Mouse (Mus musculus) heart, embryonic 10.5 days (tissue): ENCODE results near the gene Gm14434. TPM values are rescaled to one million over a fixed set of nuclear protein-coding genes. Genes with fewer than 3 reads are reported as not detected.
"Not testable (repeated sequence)": the region's sequence is repeated elsewhere in the genome, so short reads cannot be mapped to it uniquely, and the experiment has no call there.

Experiments used
- DNase-seq: peaks from one replicate; pipeline ENCODE4 v3.0.0-alpha.2; 2017; ENCODE audit warnings: low spot score
- H3K27ac ChIP-seq: fragments of 300-500 bp; sonication (generic); 2 replicates; pipeline ENCODE4 v1.5.1; 2016; ENCODE audit warnings: mild to moderate bottlenecking
- H3K27me3 ChIP-seq: fragments of 300-500 bp; sonication (generic); 2 replicates; pipeline ENCODE4 v1.6.1; 2016; ENCODE audit warnings: mild to moderate bottlenecking; ENCODE audit not compliant: poor library complexity, insufficient read depth, severe bottlenecking
- H3K36me3 ChIP-seq: fragments of 300-500 bp; sonication (generic); 2 replicates; pipeline ENCODE4 v1.6.1; 2016; ENCODE audit warnings: mild to moderate bottlenecking, moderate library complexity
- H3K4me1 ChIP-seq: fragments of 300-500 bp; sonication (generic); 2 replicates; pipeline ENCODE4 v1.6.1; 2016; ENCODE audit warnings: mild to moderate bottlenecking
- H3K4me3 ChIP-seq: fragments of 300-500 bp; sonication (generic); 2 replicates; pipeline ENCODE4 v1.5.1; 2016; ENCODE audit warnings: mild to moderate bottlenecking, moderate library complexity
- H3K9me3 ChIP-seq: fragments of 300-500 bp; sonication (generic); 2 replicates; pipeline ENCODE4 v1.6.1; 2016; ENCODE audit warnings: mild to moderate bottlenecking, moderate library complexity
- WGBS: fragments of 180-500 bp; shearing (Covaris S2); methylation state at CpG from one replicate; pipeline ENCODE4 v1.1.7; 2016; 5-methylcytosine and 5-hydroxymethylcytosine counted together
- polyA plus RNA-seq: library from polyadenylated mRNA; unstranded; fragments of >200 nt; fragmentation: Nextera tagmentation; extraction: Ambion mirVana; gene quantifications from 2 replicates; pipeline ENCODE4 v1.2.1, GENCODE M21; 2016

Gm14434 gene
- 1.9 TPM in 1 of 2 replicates, not detected in the other for polyA plus RNA-seq

DNA sequence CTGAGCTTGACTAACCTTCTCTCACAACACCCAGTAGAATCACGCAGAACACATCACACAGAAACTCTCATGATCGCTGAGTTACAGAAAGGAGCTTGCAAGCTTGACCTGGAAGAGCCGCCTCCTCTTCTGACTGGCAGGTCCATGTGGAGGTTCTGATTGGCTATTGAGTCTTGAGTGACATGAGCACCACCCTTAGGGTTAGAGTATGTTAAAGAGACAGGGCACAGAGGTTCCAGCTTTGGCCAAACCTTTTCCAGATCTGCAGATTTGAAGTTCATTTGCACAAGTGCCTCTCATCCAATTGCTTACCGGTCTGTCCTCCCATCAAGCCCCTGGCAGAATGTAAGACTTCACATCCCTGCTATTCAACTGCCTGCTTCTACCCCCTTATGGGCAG, at the start of gene Gm14434:
TSS of gene Gm14434 (minus strand) at position 101 of the 400 bp plus-strand sequence.
- WGBS: no CpG with 5 or more reads among the region's 4 CpGs
- H3K36me3 ChIP-seq, H3K4me1 ChIP-seq, H3K9me3 ChIP-seq, H3K27me3 ChIP-seq, H3K4me3 ChIP-seq, H3K27ac ChIP-seq, DNase-seq: not testable (repeated sequence)

GRCm38 (mm10) chr2:176520756-176521155, 34.2 kb upstream of the Gm14434 start, which contains the start of gene Zfp967:
TSS of gene Zfp967 (plus strand) at chr2:176521056.
- H3K9me3 ChIP-seq, H3K4me1 ChIP-seq, H3K27ac ChIP-seq, DNase-seq, H3K36me3 ChIP-seq, H3K27me3 ChIP-seq, H3K4me3 ChIP-seq: not testable (repeated sequence)
- WGBS: no CpG with 5 or more reads among the region's 9 CpGs

DNA sequence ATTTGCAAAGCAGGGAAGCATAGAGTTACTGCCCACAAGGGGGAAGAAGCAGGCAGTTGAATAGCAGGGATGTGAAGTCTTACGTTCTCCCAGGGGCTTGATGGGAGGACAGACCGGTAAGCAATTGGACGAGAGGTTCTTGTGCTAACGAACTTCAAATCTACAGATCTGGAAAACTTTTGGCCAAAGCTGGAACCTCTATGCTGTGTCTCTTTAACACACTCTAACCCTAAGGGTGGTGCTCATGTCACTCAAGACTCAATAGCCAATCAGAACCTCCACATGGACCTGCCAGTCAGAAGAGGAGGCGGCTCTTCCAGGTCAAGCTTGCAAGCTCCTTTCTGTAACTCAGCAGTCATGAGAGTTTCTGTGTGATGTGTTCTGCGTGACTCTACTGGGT, 63.3 kb downstream of the Gm14434 start, which contains the start of gene Gm14435:
TSS of gene Gm14435 (plus strand) at position 301 of the 400 bp plus-strand sequence.
- H3K4me1 ChIP-seq, DNase-seq, H3K4me3 ChIP-seq, H3K27ac ChIP-seq, H3K9me3 ChIP-seq, H3K27me3 ChIP-seq, H3K36me3 ChIP-seq: not testable (repeated sequence)
- WGBS: no CpG with 5 or more reads among the region's 6 CpGs

Other genes starting within 250 kb of the Gm14434 start
- gene Gm11009, start 167.3 kb downstream of the Gm14434 start, polyA plus RNA-seq: not detected in 2 replicates
- gene Gm14435, start 63.2 kb downstream of the Gm14434 start, polyA plus RNA-seq: 15.3 and 16.7 TPM in 2 replicates
- gene Zfp967, start 34.3 kb upstream of the Gm14434 start, polyA plus RNA-seq: not detected in 2 replicates
- 8.9 and 11.1 TPM in 2 replicates for gene Gm14308, start 149.6 kb upstream of the Gm14434 start, polyA plus RNA-seq
- 11.5 and 11.7 TPM in 2 replicates for gene Zfp973, start 183.7 kb upstream of the Gm14434 start, polyA plus RNA-seq
- gene Gm14305, start 221.5 kb upstream of the Gm14434 start, polyA plus RNA-seq: 30.4 and 31.4 TPM in 2 replicates